Mouse (Mus musculus) gastrocnemius, postnatal 25 days (tissue): Measurements from ENCODE around the gene Kcnab1. TPM values are rescaled to one million over a fixed set of nuclear protein-coding genes. Genes with fewer than 3 reads are reported as not detected.

Experiments
- DNase-seq: peaks from one replicate; pipeline ENCODE4 v3.0.0; 2022
- long read RNA-seq, 2 experiments: library from polyadenylated mRNA; stranded (forward); transcript quantifications; one replicate each; pipeline ENCODE4 v2.0.0; 2021
- total RNA-seq, 2 experiments: library from RNA; stranded (reverse); gene quantifications; 1 replicate in 1 of 2; 2 replicates in 1 of 2; pipeline ENCODE4 v1.2.3; 2021

Gene Kcnab1
- 1 to 10 TPM; 6.9 to 9.5 TPM for total RNA-seq
- long read RNA-seq, experiment 1, partial matches to known transcripts: 2 of 5 reads
- long read RNA-seq, experiment 1, other reads (novel, unspliced or antisense): 1 of 5 reads
- long read RNA-seq, experiment 2, partial matches to known transcripts: 0 of 4 reads
- long read RNA-seq, experiment 2, other reads (novel, unspliced or antisense): 3 of 4 reads

- peak; percentile 8 for DNase-seq
These were observed at the start of gene Kcnab1 for GRCm38 (mm10) chr3:65108945-65109921. TSS of gene Kcnab1 (plus strand) at chr3:65109384.

- no peak for DNase-seq
These were observed 20.9 kb upstream of the Kcnab1 start for GRCm38 (mm10) chr3:65088295-65088694.

GRCm38 (mm10) chr3:65104117-65104516, 5.1 kb upstream of the Kcnab1 start:
- no peak for DNase-seq

- no peak for DNase-seq
These were observed 1.0 kb downstream of the Kcnab1 start for GRCm38 (mm10) chr3:65110190-65110589.

GRCm38 (mm10) chr3:65111176-65111575, 2.0 kb downstream of the Kcnab1 start:
- no peak for DNase-seq

GRCm38 (mm10) chr3:65115164-65115563, 6.0 kb downstream of the Kcnab1 start:
- DNase-seq: no peak

GRCm38 (mm10) chr3:65116958-65117357, 7.8 kb downstream of the Kcnab1 start:
- DNase-seq: no peak

- no peak for DNase-seq
These were observed 8.2 kb downstream of the Kcnab1 start for GRCm38 (mm10) chr3:65117365-65117764.

- DNase-seq: no peak
These were observed 15.8 kb downstream of the Kcnab1 start for GRCm38 (mm10) chr3:65124975-65125374.

- DNase-seq: no peak
These were observed 20.4 kb downstream of the Kcnab1 start for GRCm38 (mm10) chr3:65129625-65130024.

- no peak for DNase-seq
These were observed 25.7 kb downstream of the Kcnab1 start for GRCm38 (mm10) chr3:65134931-65135330.

- peak; percentile 55 for DNase-seq
These were observed 27.7 kb downstream of the Kcnab1 start for GRCm38 (mm10) chr3:65136897-65137296.

GRCm38 (mm10) chr3:65138739-65139138, 29.6 kb downstream of the Kcnab1 start:
- DNase-seq: no peak

GRCm38 (mm10) chr3:65145152-65145551, 36.0 kb downstream of the Kcnab1 start:
- no peak for DNase-seq

- no peak for DNase-seq
These were observed 42.6 kb downstream of the Kcnab1 start for GRCm38 (mm10) chr3:65151808-65152207.

GRCm38 (mm10) chr3:65172964-65173363, 63.8 kb downstream of the Kcnab1 start:
- DNase-seq: no peak

GRCm38 (mm10) chr3:65174564-65174963, 65.4 kb downstream of the Kcnab1 start:
- no peak for DNase-seq

GRCm38 (mm10) chr3:65175819-65176218, 66.6 kb downstream of the Kcnab1 start:
- DNase-seq: no peak

GRCm38 (mm10) chr3:65176846-65177245, 67.7 kb downstream of the Kcnab1 start:
- DNase-seq: no peak

GRCm38 (mm10) chr3:65187833-65188698, 78.9 kb downstream of the Kcnab1 start:
- DNase-seq: no peak

- no peak for DNase-seq
These were observed 91.4 kb downstream of the Kcnab1 start for GRCm38 (mm10) chr3:65200611-65201010.

- no peak for DNase-seq
These were observed 94.4 kb downstream of the Kcnab1 start for GRCm38 (mm10) chr3:65203361-65204117.
